Mouse (Mus musculus): Measurements from ENCODE around the gene Nubpl.

Nubpl gene

DNA sequence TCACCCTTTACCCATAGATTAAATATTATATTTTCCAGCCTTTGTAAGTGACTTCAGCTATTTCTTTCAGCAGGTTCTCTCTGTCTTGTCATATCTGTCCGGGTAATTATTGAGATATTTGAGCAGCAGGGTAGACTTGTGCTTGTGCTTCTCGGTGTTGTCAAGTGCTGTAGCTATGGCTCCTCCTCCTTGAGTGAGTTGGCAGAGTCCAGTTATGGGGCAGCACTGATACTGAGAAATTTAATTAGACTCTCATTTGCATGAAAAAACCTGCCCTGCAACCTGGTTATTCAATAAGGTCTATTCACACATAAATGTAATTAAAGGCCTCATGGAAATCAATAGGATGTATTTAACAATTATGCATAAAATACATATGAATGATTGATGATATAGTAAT, 145.2 kb downstream of the Nubpl start:
- no peak for DNase-seq (ENCODE audit: low read depth, low spot score)

DNA sequence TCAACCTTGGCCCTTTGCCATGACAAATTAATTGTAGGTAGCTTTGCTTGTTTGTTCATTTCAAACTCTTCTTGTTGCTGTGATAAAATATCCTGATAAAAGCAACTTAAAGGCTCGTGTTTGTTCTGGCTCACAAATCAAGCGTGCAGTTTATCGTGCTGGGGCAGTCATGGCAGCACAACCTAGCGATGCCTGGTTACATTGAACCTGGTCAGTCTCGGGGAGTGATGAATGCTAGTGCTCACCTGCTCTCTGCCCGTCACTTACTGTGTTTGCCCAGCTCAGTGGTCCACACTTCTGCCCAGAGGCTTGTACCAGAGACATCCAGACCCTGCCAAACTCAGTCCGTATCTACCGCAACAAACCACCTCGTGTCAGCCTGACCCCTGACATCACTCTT, 149.9 kb downstream of the Nubpl start:
- no peak for DNase-seq (ENCODE audit: low read depth, low spot score)

GRCm38 (mm10) chr12:52248531-52248930, 151.0 kb downstream of the Nubpl start:
- no peak for DNase-seq (ENCODE audit: low read depth, low spot score)

GRCm38 (mm10) chr12:52254089-52254488, 156.6 kb downstream of the Nubpl start:
- no peak for DNase-seq (ENCODE audit: low read depth, low spot score)

DNA sequence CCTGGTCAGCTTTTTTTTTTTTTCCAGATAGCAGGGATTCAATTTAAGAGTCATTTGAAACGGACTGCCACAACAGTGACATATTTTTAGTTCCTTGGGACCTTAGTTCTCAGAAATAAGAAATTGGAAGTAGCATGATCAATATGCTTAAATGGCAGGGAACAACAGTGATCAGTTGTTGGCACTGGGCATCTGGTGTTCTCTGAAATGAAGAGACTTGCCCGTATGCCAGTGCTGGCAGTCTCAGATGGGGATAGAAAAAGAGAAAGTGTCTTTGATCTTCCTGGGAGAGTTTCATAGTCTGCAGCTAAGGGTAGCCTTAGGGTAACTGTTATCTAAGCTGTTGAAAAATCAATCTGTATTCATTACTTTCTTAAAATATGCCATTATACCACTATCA, 170.6 kb downstream of the Nubpl start:
- DNase-seq (ENCODE audit: low read depth, low spot score) = no peak

GRCm38 (mm10) chr12:52272828-52273227, 175.3 kb downstream of the Nubpl start:
- no peak for DNase-seq (ENCODE audit: low read depth, low spot score)

DNA sequence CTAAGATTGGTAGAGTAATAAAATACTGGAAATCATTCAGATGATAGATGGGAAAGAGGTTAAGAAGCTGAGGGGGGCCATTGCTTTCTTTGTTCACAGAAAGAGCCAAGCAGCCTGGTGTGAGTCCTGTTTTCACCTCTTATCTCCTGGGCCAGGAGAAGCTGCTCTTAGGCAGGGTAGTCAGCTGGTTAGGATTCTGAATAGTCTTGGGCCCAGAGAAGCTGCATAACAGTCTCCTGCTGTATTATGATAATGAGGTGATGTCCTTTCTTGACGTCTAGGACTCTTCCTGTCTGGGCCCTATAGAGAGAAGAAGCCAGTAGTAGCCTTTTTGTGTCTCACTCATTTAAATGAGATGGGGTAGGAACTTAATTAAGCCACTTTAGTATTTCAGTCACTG, 178.8 kb downstream of the Nubpl start:
- DNase-seq (ENCODE audit: low read depth, low spot score) = no peak

- DNase-seq (ENCODE audit: low read depth, low spot score) = no peak
These were observed 183.7 kb downstream of the Nubpl start for GRCm38 (mm10) chr12:52281232-52281631.

DNA sequence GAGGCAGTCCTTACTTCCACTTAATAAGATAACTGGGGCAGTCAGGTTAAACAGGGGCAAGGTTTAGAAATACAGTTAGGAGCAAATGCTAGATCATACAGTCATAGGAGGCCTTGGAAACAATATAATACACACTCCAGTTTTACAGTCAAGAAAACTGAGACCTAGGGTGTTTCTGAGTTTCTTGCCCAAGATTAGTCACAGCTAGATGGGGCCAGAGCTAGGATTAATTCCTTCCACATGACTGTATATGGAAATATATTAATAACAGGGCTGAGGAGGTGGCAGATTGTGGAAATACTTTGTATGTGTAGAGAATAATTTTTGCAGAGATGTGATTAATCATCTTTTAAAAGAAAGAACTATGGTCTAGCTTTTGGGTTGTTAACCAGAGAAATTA, 186.9 kb downstream of the Nubpl start:
- no peak for DNase-seq (ENCODE audit: low read depth, low spot score)

DNA sequence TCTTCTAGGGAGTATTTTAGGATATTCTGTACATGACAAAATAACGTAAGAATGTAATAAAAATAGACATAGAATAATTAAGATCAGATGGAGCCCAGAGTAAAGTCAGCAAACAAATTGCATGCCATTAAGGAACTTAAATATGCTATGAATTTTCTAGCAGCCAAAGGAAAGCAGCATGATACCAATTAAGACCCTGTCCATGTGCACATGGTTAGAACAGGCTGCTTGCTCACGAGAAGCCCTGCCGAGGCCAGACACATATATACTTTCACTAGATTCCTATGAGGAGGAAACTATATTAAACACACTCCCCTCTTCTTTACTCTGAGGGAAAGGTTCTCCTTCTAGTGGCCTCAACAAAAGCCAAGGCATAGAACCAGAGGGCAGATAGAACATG, 189.3 kb downstream of the Nubpl start:
- no peak for DNase-seq (ENCODE audit: low read depth, low spot score)

- DNase-seq (ENCODE audit: low read depth, low spot score) = peak; percentile 7
These were observed 191.0 kb downstream of the Nubpl start for GRCm38 (mm10) chr12:52288537-52288936.

DNA sequence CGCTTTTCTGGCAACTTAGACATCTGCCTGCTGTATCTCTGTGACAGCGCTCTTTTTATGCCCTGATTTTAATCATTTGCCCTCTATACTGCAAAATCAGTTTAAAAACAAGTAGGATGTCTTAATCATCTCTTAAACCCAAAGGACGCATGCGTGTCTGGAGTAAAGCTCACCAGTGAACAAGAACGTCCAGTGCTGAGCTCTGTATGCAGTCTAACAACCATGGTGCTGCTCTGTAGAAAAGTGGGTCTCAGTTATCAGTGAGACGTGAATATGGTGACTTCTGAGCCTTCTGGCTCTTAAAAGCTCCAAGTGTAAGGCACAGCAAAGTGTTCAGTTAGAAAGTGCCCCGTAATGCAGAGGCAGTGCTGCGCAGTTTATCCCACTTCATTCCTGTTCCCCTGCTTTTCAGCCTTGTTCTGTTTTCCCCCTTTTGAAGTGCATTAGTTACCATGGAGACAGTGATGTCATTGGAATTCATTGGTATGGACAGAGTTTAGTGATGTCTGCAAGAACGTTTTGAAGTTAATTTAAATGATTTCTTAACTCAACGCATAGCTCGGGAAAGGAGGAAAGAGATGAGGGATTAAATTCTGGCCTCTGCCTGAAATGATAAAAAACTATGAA, 191.5 kb downstream of the Nubpl start:
- no peak for DNase-seq (ENCODE audit: low read depth, low spot score)

DNA sequence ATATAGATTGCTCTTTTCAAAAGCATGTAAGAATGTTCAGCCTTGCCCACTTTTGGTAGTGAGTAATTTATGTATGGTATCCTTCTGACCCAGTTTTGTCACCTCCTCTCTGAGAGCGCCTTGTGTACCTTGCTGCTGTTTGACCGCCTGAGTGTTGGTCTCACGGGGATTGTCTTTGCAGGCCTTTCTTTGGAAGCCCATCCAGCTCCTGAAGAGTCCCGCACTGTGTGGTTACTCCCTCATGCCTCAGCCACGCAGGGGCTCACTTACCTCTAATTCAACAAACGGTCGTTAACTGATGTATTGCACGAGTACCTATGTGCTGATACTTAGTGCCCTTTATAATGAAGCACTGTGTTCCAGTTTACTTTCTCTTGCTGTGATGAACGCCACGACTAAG, 192.1 kb downstream of the Nubpl start:
- DNase-seq (ENCODE audit: low read depth, low spot score) = no peak

GRCm38 (mm10) chr12:52293931-52294330, 196.4 kb downstream of the Nubpl start:
- no peak for DNase-seq (ENCODE audit: low read depth, low spot score)

DNA sequence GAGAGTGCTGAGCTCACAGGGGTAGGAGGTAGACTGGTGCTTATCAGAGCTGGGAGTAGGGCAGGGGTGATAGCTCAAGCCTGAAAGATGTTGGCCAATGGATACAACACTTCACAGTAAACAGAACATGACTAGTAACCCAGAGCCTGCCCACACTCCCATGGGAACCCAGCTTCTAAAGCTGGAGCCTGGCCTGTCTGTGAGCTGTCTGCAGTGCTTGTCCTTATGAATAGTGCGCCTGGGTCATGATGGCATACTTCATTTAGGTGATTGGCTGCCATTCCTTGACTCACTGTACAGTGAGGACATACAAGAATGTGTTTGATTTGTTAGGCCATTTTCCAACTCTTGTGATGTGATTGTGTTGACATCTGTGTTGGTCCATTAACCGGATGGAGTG, 200.5 kb downstream of the Nubpl start:
- DNase-seq (ENCODE audit: low read depth, low spot score) = no peak

DNA sequence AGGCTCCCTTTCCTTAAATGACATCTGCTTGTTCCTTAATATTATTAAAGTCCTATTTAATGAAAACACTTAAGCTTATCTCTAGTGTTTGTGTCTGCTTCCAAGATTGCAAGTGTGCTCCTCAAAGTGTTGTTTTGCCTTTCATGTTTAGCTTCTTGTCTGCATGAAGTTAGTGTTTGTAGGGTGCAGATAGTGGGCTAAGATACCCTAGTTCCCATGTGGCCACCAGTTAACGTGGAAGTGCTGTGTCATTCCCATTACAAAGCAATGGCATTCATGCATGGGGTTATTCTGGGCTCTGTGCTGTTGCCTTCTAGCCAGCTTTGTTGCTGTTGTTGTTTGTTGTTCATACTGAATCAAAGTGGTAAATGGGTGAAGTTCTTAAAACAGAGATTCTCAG, 201.1 kb downstream of the Nubpl start:
- DNase-seq (ENCODE audit: low read depth, low spot score) = no peak

DNA sequence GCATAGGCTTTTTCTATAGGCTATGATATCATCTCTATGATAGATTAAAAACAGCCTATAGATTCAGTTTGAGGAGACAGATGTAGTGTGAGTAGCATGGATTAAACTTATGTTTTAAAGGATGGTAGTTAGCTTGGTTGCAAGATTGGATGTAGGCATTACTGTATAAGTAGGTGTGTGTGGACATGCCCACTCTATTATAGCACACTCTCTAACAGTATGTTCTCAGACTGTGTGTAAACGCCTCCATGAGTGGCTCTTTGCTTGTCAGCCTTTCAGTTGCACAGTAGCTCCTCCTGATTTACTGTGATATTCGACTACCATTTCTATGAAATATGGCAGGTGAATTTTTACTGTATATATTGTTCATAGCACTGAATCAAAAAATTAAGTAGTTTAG, 205.4 kb downstream of the Nubpl start:
- no peak for DNase-seq (ENCODE audit: low read depth, low spot score)

DNA sequence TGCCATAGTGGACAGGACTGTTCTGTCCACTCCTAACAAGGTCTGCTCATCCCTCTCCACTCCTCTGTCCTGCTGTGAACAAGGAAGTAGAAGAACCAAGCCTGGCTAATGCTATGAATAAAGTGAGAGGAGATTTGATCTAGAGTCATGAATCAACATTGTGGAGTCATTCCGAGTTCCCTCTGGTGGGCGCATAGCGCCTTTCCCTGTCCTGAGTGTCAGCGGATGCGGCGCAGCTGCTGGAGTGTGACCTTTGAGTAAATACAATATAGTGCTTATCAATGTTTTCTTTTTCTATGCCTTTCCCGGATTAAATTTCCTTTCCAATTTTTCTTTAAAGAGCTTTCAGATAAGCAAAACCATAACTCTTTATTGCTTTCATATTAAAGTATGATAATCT, 208.8 kb downstream of the Nubpl start:
- DNase-seq (ENCODE audit: low read depth, low spot score) = no peak

GRCm38 (mm10) chr12:52307331-52307982, 209.9 kb downstream of the Nubpl start:
- no peak for DNase-seq (ENCODE audit: low read depth, low spot score)

DNA sequence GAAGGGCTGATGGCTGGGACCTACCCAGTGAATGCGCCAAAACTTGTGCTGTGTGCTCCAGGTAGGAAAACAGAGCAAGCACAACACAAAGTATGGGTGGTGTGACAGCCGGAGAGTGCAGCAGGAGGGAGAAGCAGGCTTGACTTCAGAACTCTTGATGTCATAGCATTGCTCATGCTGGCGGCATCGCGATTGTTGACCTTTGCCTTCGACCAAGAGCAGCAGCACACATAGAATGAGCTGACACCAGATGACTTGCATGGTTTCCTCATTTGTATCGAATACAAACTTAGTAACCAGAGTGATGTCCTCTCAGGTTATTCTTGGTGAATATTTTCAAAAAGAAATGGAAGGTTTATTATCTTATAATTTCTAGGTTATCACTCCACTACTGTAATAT, 211.1 kb downstream of the Nubpl start:
- no peak for DNase-seq (ENCODE audit: low read depth, low spot score)

DNA sequence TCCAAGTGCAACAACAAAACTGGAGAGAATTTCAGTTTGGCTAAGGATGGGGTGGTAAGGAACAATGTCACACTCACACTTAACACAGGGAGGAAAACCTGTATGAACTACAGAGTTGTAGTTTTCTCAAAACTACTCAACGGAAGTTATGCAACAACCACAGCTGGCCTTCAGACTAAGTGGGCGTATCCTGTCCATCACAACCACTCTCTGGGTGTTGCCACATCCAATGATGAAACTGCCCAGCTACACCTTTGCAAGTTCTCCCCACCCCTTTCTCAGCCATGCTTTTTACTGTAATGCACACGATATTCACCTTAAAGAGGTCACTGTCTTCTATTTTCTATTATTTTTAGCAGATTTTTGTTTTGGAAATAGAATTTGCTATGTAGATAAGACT, 217.3 kb downstream of the Nubpl start:
- no peak for DNase-seq (ENCODE audit: low read depth, low spot score)

DNA sequence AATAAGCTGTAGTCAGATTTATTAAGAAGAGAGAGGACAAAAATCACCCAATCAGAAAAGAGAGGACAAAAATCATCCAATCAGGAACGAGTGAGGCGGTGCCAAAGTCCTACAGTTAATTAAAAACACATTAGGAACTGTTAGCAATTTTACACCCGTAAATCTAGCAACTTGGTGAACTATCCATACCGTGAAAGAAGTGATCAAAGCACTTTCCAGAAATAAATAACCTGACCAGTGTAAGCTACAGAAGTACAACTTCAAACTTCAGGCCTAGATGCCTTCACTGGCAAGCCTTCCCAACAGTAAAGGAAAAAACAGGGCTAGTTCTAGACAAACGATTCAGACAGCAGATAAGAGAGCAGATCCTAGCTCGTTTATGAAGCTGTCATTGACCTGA, 220.1 kb downstream of the Nubpl start:
- DNase-seq (ENCODE audit: low read depth, low spot score) = no peak

- DNase-seq (ENCODE audit: low read depth, low spot score) = no peak
These were observed 220.9 kb downstream of the Nubpl start for GRCm38 (mm10) chr12:52318426-52318825.

- DNase-seq (ENCODE audit: low read depth, low spot score) = no peak
These were observed 221.6 kb downstream of the Nubpl start for GRCm38 (mm10) chr12:52319156-52319555.
